Mouse (Mus musculus) hindbrain, embryonic 15.5 days (tissue): ENCODE results near the gene Gm44973. TPM values are rescaled to one million over a fixed set of nuclear protein-coding genes. Genes with fewer than 3 reads are reported as not detected.
A peak's percentile ranks its signal among the peaks of the same experiment; 100 is the strongest.
"Not testable (repeated sequence)": the region's sequence is repeated elsewhere in the genome, so short reads cannot be mapped to it uniquely, and the experiment has no call there.

Experiments used
- ATAC-seq: fragments of 200-750 bp; cut with Nextera tagmentation; 2 replicates; pipeline ENCODE4 v1.8.0; 2017; ENCODE audit warnings: low read depth, moderate number of reproducible peaks, moderate TSS enrichment; ENCODE audit not compliant: low FRiP score
- H3K27ac ChIP-seq: fragments of 300-500 bp; sonication (generic); replicated peaks from 2 replicates; pipeline ENCODE4 v1.5.1; 2015; ENCODE audit warnings: mild to moderate bottlenecking, inconsistent platforms
- H3K27me3 ChIP-seq: fragments of 300-500 bp; sonication (generic); 2 replicates; pipeline ENCODE4 v1.6.1; 2015; ENCODE audit warnings: control low read depth, inconsistent platforms
- H3K36me3 ChIP-seq: fragments of 300-500 bp; sonication (generic); 2 replicates; pipeline ENCODE4 v1.6.1; 2015; ENCODE audit warnings: control low read depth, inconsistent platforms
- H3K4me1 ChIP-seq: fragments of 300-500 bp; sonication (generic); replicated peaks from 2 replicates; pipeline ENCODE4 v1.6.1; 2015; ENCODE audit warnings: control low read depth, inconsistent platforms
- H3K4me2 ChIP-seq: fragments of 300-500 bp; sonication (generic); 2 replicates; pipeline ENCODE4 v1.6.1; 2015; ENCODE audit warnings: moderate library complexity, mild to moderate bottlenecking, inconsistent platforms
- H3K4me3 ChIP-seq: fragments of 300-500 bp; sonication (generic); 2 replicates; pipeline ENCODE4 v1.5.1; 2015; ENCODE audit warnings: mild to moderate bottlenecking, inconsistent platforms
- H3K9ac ChIP-seq: fragments of 300-500 bp; sonication (generic); 2 replicates; pipeline ENCODE4 v1.6.1; 2015; ENCODE audit warnings: inconsistent platforms
- H3K9me3 ChIP-seq: fragments of 300-500 bp; sonication (generic); 2 replicates; pipeline ENCODE4 v1.6.1; 2016; ENCODE audit warnings: control low read depth, inconsistent platforms
- WGBS: fragments of 180-500 bp; shearing (Covaris S2); methylation state at CpG from one replicate; pipeline ENCODE4 v1.1.7; 2015; 5-methylcytosine and 5-hydroxymethylcytosine counted together
- polyA plus RNA-seq: library from polyadenylated mRNA; unstranded; fragments of >200 nt; fragmentation: Nextera tagmentation; extraction: Ambion mirVana; gene quantifications from 2 replicates; pipeline ENCODE4 v1.2.1, GENCODE M21; 2015

The Gm44973 gene
- polyA plus RNA-seq, 1 experiment from 2014 or later: not detected

- peaks cover 14% of the 10 kb centered on the region for H3K4me1 ChIP-seq
- no peak for ATAC-seq
These were observed 61.6 kb downstream of the Gm44973 start for GRCm38 (mm10) chr7:5076931-5077330.

GRCm38 (mm10) chr7:5079365-5080009 is 64.2 kb downstream of the Gm44973 start:
- H3K9me3 ChIP-seq, H3K27me3 ChIP-seq: not testable (repeated sequence)
- Histone ChIP-seq H3K9ac (0 out of 2 replicates have a peak overlapping the region, but pooled peaks have one; percentile 100), H3K4me3 (peak overlapping the region; percentile 100), H3K27ac (peak overlapping the region; percentile 93), H3K4me2 (peak overlapping the region; percentile 86), H3K4me1 (peaks cover 31% of the 10 kb centered on the region), H3K36me3 (peaks cover 38% of the 10 kb centered on the region)
- 50% methylated on average over 9 of the region's 13 CpGs for WGBS
- peak; percentile 33; the same call in 1 of the 2 replicates for ATAC-seq

More at GRCm38 (mm10) chr7:5076931-5077330, 61.6 kb downstream of the Gm44973 start:
- Histone ChIP-seq H3K4me2 (no peak overlapping the region), H3K9me3 (no peaks in the 10 kb centered on the region), H3K36me3 (peaks cover 63% of the 10 kb centered on the region), H3K4me3 (no peak overlapping the region), H3K27ac (no peak overlapping the region), H3K27me3 (no peaks in the 10 kb centered on the region), H3K9ac (no peak overlapping the region)
- 93% methylated on average over 2 of the region's 2 CpGs for WGBS

GRCm38 (mm10) chr7:5080010-5080751 is 64.9 kb downstream of the Gm44973 start, which contains the start of gene Epn1:
TSS of gene Epn1 (plus strand) at chr7:5080235.
- peak; percentile 97 for ATAC-seq
- peaks cover 36% of the 10 kb centered on the region for H3K4me1 ChIP-seq
- H3K9ac ChIP-seq: peak within 1 kb of the TSS; percentile 100
- no peaks in the 10 kb centered on the region for H3K27me3 ChIP-seq
- H3K27ac ChIP-seq: peak within 1 kb of the TSS; percentile 93
- under 1% methylated on average over 81 of the region's 81 CpGs for WGBS
- H3K4me3 ChIP-seq: peak within 1 kb of the TSS; percentile 100
- no peaks in the 10 kb centered on the region for H3K9me3 ChIP-seq
- H3K4me2 ChIP-seq: peak within 1 kb of the TSS; percentile 86
- peaks cover 37% of the 10 kb centered on the region for H3K36me3 ChIP-seq

GRCm38 (mm10) chr7:5080815-5081214 is 65.5 kb downstream of the Gm44973 start:
- peak overlapping the region; percentile 100 for H3K9ac ChIP-seq
- ATAC-seq: no peak
- H3K4me3 ChIP-seq: peak overlapping the region; percentile 100
- H3K4me2 ChIP-seq: peak overlapping the region; percentile 86
- WGBS: 15% methylated on average over 6 of the region's 6 CpGs
- peaks cover 33% of the 10 kb centered on the region for H3K36me3 ChIP-seq
- peaks cover 36% of the 10 kb centered on the region for H3K4me1 ChIP-seq
- no peaks in the 10 kb centered on the region for H3K27me3 ChIP-seq
- peak overlapping the region; percentile 93 for H3K27ac ChIP-seq
- no peaks in the 10 kb centered on the region for H3K9me3 ChIP-seq

- H3K27ac ChIP-seq: no peak overlapping the region
- H3K4me1 ChIP-seq: peaks cover 36% of the 10 kb centered on the region
- H3K9ac ChIP-seq: peak overlapping the region; percentile 100
- no peak for ATAC-seq
- H3K9me3 ChIP-seq: no peaks in the 10 kb centered on the region
- H3K27me3 ChIP-seq: no peaks in the 10 kb centered on the region
- H3K36me3 ChIP-seq: peaks cover 30% of the 10 kb centered on the region
- WGBS: 78% methylated on average over 6 of the region's 6 CpGs
- H3K4me2 ChIP-seq: peak overlapping the region; percentile 86
- peak overlapping the region; percentile 100 for H3K4me3 ChIP-seq
These were observed 65.9 kb downstream of the Gm44973 start for GRCm38 (mm10) chr7:5081241-5081640.

GRCm38 (mm10) chr7:5081939-5082338 is 66.6 kb downstream of the Gm44973 start:
- no peaks in the 10 kb centered on the region for H3K9me3 ChIP-seq
- H3K27ac ChIP-seq: no peak overlapping the region
- H3K9ac ChIP-seq: no peak overlapping the region
- H3K4me3 ChIP-seq: no peak overlapping the region
- WGBS: 96% methylated on average over 2 of the region's 2 CpGs
- ATAC-seq: no peak
- peak overlapping the region; percentile 86 for H3K4me2 ChIP-seq
- H3K4me1 ChIP-seq: peaks cover 36% of the 10 kb centered on the region
- peaks cover 23% of the 10 kb centered on the region for H3K36me3 ChIP-seq
- no peaks in the 10 kb centered on the region for H3K27me3 ChIP-seq

Other genes with a start within 250 kb of the Gm44973 start
- gene Fam71e2, start 244.2 kb upstream of the Gm44973 start, polyA plus RNA-seq: not detected in 2 replicates
- gene Il11, start 232.6 kb upstream of the Gm44973 start, polyA plus RNA-seq: 0.87 and 1.1 TPM in 2 replicates
- gene Tmem190, start 232.6 kb upstream of the Gm44973 start, polyA plus RNA-seq: not detected in 2 replicates
- gene Tmem238, start 225.8 kb upstream of the Gm44973 start, polyA plus RNA-seq: 5.9 and 6.3 TPM in 2 replicates
- gene Rpl28, start 222.6 kb upstream of the Gm44973 start, polyA plus RNA-seq: 212 and 228 TPM in 2 replicates
- gene Ube2s, start 202.9 kb upstream of the Gm44973 start, polyA plus RNA-seq: 269 and 295 TPM in 2 replicates
- gene Shisa7, start 170.8 kb upstream of the Gm44973 start, polyA plus RNA-seq: 10.8 and 12.8 TPM in 2 replicates
- gene Isoc2b, start 145.2 kb upstream of the Gm44973 start, polyA plus RNA-seq: 3.2 and 4.1 TPM in 2 replicates
- 0.75 and 0.77 TPM in 2 replicates for gene Isoc2a, start 138.3 kb upstream of the Gm44973 start, polyA plus RNA-seq
- gene Gm36210, start 109.0 kb upstream of the Gm44973 start, polyA plus RNA-seq: 0.45 and 0.47 TPM in 2 replicates
- gene Zfp628, start 100.3 kb upstream of the Gm44973 start, polyA plus RNA-seq: 3.5 and 4.2 TPM in 2 replicates
- 35.3 and 35.8 TPM in 2 replicates for gene Nat14, start 93.5 kb upstream of the Gm44973 start, polyA plus RNA-seq
- 1.2 and 1.3 TPM in 2 replicates for gene Ssc5d, start 89.7 kb upstream of the Gm44973 start, polyA plus RNA-seq
- 0.12 and 0.18 TPM in 2 replicates for gene Sbk2, start 51.1 kb upstream of the Gm44973 start, polyA plus RNA-seq
- gene Sbk3, start 44.3 kb upstream of the Gm44973 start, polyA plus RNA-seq: 0.49 and 0.62 TPM in 2 replicates
- 60.3 and 66.8 TPM in 2 replicates for gene Zfp579, start 19.3 kb upstream of the Gm44973 start, polyA plus RNA-seq
- 8.1 and 9.2 TPM in 2 replicates for gene Zfp524, start 1.1 kb upstream of the Gm44973 start, polyA plus RNA-seq
- gene Fiz1, start 799 bp upstream of the Gm44973 start, polyA plus RNA-seq: 41.9 and 44.6 TPM in 2 replicates
- 6.0 and 7.5 TPM in 2 replicates for gene Zfp865, start 4.9 kb downstream of the Gm44973 start, polyA plus RNA-seq
- 58.8 and 65.2 TPM in 2 replicates for gene Ccdc106, start 5.1 kb downstream of the Gm44973 start, polyA plus RNA-seq
- gene 4632433K11Rik, start 18.6 kb downstream of the Gm44973 start, polyA plus RNA-seq: not detected in 2 replicates
- 7.8 and 9.3 TPM in 2 replicates for gene Zfp784, start 22.9 kb downstream of the Gm44973 start, polyA plus RNA-seq
- gene Zfp580, start 36.0 kb downstream of the Gm44973 start, polyA plus RNA-seq: 90.6 and 113 TPM in 2 replicates
- gene U2af2, start 46.6 kb downstream of the Gm44973 start, polyA plus RNA-seq: 99.8 and 101 TPM in 2 replicates
- gene Epn1, start 64.7 kb downstream of the Gm44973 start, polyA plus RNA-seq: 105 and 118 TPM in 2 replicates
- gene Rfpl4, start 101.5 kb downstream of the Gm44973 start, polyA plus RNA-seq: not detected in 2 replicates
- 0.31 and 1.0 TPM in 2 replicates for gene Rasl2-9, start 110.5 kb downstream of the Gm44973 start, polyA plus RNA-seq
- not detected in 2 replicates for gene Vmn1r55, start 134.2 kb downstream of the Gm44973 start, polyA plus RNA-seq
- gene Vmn1r56, start 181.3 kb downstream of the Gm44973 start, polyA plus RNA-seq: not detected in 2 replicates
- not detected in 2 replicates for gene Vmn1r57, start 203.0 kb downstream of the Gm44973 start, polyA plus RNA-seq